Mouse (Mus musculus): ENCODE measurements around the gene Cd200.

Cd200 gene

DNA sequence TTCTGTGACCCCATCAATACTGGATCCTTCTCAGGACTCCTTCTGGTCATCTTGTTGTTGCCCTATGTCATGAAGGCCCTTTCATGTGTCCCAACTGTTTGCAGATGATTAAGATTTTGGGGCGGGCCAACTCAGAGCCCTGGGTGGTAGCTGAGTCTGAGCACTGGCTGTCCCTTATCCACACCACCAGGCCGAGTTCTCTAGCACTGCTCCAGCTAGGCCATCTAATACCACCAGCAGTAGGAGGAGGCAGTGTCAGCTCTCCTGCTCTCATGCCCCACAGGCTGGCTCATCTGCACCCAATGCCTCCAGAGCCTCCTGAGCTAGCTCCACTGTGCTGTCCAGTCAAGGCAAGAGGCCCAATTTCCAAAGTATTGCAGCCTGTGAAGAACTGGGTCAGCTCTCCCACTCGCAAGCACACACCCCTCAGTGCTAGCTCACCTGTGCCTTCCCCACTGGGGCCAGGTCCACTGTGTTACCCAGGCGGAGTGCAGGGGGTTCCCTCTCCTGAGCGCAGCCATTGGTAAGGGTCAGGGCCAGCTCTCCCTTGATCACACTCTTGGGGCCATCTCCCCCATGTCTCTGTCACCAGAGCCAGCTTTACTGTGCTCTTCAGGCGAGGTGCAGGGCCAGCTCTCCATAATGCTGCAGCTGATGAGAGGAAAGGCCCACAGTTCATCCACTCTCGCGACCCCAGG lies 75.0 kb downstream of the Cd200 start:
- no peak for DNase-seq

- DNase-seq: no peak
Measured at GRCm38 (mm10) chr16:45332591-45332990, 76.3 kb downstream of the Cd200 start.
